Mouse (Mus musculus) small intestine, adult 2 months (tissue): ENCODE measurements at regions not wholly inside any gene's neighbourhood (a gene's known extent, or its start where the extent isn't known, plus 50 kb on each side); places are given as distances from the start of the nearest gene placed in this dataset.

Source experiments
- CTCF ChIP-seq: fragments of 200-500 bp; IDR thresholded peaks from 2 replicates; pipeline ENCODE4 v1.5.1; 2012; ENCODE audit warnings: low read depth, mild to moderate bottlenecking, control low read depth, inconsistent platforms, low read length, moderate library complexity, mixed read lengths; ENCODE audit not compliant: insufficient replicate concordance, insufficient read length; ENCODE audit errors: extremely low read depth
- POLR2A ChIP-seq: fragments of 200-500 bp; IDR thresholded peaks from 2 replicates; pipeline ENCODE4 v1.6.1; 2012; ENCODE audit warnings: low read depth, mild to moderate bottlenecking, control low read depth, inconsistent platforms, low read length, moderate library complexity

DNA sequence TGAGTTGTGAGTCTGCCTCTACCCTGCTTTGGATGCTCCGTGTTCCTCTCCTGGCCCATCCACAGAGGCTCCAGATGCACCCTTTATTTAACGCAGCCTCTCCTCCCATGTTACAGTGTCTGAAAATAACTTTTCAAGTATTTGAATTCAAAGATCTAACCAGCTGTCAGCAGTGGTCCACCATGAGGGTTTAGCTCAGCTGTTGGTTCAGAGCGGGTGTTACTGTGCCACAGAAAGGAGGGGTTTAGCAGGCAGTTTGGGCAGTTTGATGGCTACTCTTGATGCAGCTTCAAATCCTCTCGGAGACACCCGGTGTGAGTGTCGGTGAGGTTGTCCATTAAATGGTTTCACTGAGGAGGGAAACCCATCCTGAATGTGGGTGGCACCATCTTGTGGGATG lies 441.8 kb downstream of the Fgf9 start:
- TF ChIP-seq CTCF (no peak), POLR2A (no peak)
